Mouse (Mus musculus): ENCODE measurements around the gene Adamtsl5. TPM values are rescaled to one million over a fixed set of nuclear protein-coding genes. Genes with fewer than 3 reads are reported as not detected.
A peak's percentile ranks its signal among the peaks of the same experiment; 100 is the strongest.

Gene Adamtsl5
- total RNA-seq, 1 experiment from 2014 or later: 0.40 TPM

DNA sequence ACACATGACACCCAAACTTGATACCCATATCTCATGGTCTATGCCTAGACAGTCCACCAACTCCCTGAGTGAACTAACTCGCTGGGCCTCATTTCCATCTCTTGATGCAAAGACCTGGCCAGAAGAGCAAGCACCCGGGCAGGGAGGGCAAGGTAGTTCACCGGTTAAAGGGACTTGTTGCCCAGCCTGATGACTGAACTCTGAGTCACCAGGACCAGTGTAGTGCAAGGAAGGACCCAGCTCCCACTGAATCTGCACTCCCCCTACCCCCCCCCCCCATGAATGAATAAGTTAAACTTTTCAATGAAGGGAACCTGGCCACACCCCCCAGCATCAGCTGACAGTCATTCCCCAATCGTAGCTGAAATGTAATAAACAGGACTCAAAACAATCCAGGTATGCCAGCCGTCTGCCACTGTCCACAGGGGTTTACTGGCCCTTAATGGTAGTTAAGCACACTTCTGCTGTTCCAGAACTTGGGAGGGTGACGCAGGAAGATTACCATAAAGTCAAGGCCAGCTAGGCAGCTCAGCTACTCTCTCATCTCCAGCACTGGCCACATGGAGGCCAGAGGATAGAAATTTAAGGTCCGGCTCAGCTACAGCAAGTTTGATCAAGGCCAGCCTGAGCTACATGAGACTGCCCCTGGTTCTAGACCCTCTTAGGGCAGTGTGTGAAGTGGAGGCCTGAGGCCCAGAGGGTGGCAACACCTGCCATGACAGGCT lies 34.6 kb upstream of the Adamtsl5 start:
- no peak for ATAC-seq (replicated peaks in 1 of 2; ENCODE audit: insufficient read depth in 1 of 2, low FRiP score in 2 of 2, low TSS enrichment in 1 of 2, low read depth in 1 of 2, poor library complexity in 2 of 2, severe bottlenecking in 2 of 2)

DNA sequence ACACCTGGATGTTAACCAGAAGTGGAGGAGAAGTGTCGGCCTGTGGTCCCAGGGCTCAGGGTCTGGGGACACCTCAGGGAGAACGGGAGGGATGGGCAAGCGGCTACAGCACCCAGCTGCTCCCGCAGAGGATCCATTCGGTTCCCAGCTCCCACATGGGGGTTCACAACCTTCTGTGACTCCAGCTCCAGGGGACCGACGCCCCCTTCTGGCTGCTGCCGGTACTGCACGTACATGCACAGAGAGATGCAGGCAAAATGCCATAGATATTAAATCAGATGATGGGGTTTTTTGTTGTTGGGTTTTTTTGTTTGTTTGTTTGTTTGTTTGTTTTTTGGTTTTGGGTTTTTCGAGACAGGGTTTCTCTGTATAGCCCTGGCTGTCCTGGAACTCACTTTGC lies 29.5 kb upstream of the Adamtsl5 start:
- no peak for ATAC-seq (replicated peaks in 1 of 2; ENCODE audit: insufficient read depth in 1 of 2, low FRiP score in 2 of 2, low TSS enrichment in 1 of 2, low read depth in 1 of 2, poor library complexity in 2 of 2, severe bottlenecking in 2 of 2)

DNA sequence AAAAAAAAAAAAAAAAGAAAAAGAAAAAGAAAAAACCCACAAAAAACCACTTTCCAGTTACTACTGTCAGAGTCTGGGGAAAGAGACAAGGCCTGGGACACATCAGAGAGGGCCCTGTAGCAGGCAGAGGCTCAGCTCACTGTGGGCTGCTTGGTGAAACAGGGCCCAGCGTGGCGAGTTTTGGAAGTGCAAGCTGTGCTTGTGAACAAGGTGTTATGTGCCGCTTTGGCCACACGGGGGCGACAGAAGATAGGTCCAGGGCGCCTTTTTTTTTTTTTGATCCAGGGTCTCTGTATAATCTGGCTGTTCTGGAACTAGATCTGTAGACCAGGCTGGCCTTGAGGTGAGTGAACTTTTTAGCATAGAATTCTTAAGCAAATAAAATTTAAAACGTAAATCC lies 27.9 kb upstream of the Adamtsl5 start:
- peak; percentile 78 to 80 for ATAC-seq (replicated peaks in 1 of 2; ENCODE audit: insufficient read depth in 1 of 2, low FRiP score in 2 of 2, low TSS enrichment in 1 of 2, low read depth in 1 of 2, poor library complexity in 2 of 2, severe bottlenecking in 2 of 2)

DNA sequence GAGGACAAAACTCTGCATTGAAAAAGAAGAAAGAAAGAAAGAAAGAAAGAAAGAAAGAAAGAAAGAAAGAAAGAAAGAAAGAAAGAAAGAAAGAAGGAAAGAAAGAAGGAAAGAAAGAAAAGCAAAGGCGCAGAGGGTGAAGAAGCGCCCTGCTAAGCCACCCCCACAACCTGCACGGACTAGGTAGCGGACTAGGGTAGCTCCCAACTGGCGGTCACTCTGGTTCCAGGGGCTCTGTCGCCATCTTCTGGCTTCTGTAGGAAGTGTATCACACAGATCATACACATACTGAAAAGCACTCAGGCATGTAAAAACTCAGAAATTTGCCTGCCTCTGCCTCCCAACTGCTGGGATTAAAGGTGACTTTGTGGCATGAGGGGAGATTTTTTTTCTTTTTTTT lies 25.9 kb upstream of the Adamtsl5 start:
- peak; percentile 15 to 37; a peak in 1 of 4 replicates for ATAC-seq (replicated peaks in 1 of 2; ENCODE audit: insufficient read depth in 1 of 2, low FRiP score in 2 of 2, low TSS enrichment in 1 of 2, low read depth in 1 of 2, poor library complexity in 2 of 2, severe bottlenecking in 2 of 2)

DNA sequence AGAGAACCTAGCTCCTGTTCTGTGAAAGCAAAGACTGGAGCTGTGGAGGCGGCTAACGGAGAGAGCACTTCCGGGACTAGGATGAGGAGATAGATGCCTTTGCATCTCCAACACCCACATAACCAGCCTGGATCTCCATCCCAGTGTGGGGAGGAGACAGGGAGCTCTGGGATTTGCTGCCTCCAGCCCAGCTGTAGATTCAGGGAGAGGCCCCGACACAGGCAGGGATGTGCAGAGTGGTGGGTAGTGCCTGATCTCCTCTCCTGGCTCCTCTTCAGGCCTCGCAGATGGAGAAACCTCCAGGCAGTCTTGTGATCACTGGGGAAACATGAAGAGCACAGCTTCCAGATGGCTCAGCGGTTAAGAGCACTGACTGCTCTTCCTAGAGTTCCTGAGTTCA lies 24.5 kb upstream of the Adamtsl5 start:
- ATAC-seq (replicated peaks in 1 of 2; ENCODE audit: insufficient read depth in 1 of 2, low FRiP score in 2 of 2, low TSS enrichment in 1 of 2, low read depth in 1 of 2, poor library complexity in 2 of 2, severe bottlenecking in 2 of 2): no peak

DNA sequence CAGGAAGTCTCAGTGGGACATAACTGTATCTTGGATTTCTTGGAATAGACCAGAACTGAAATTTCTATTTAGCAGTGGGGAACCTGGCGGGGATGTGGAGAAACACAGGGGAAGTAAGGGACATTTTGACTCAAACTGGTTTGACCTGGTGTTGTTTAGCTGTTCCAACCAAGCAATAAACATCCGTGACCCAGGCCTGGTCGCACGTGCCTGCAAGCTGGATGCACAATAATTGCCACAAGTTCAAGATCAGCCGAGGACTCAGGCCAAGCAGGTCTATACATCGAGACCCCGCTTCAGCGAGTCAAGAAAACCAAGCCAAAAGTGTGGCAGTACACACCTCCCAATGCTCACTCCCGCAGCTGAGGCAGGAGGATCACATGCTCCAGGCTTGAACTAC lies 23.8 kb upstream of the Adamtsl5 start:
- no peak for ATAC-seq (replicated peaks in 1 of 2; ENCODE audit: insufficient read depth in 1 of 2, low FRiP score in 2 of 2, low TSS enrichment in 1 of 2, low read depth in 1 of 2, poor library complexity in 2 of 2, severe bottlenecking in 2 of 2)

DNA sequence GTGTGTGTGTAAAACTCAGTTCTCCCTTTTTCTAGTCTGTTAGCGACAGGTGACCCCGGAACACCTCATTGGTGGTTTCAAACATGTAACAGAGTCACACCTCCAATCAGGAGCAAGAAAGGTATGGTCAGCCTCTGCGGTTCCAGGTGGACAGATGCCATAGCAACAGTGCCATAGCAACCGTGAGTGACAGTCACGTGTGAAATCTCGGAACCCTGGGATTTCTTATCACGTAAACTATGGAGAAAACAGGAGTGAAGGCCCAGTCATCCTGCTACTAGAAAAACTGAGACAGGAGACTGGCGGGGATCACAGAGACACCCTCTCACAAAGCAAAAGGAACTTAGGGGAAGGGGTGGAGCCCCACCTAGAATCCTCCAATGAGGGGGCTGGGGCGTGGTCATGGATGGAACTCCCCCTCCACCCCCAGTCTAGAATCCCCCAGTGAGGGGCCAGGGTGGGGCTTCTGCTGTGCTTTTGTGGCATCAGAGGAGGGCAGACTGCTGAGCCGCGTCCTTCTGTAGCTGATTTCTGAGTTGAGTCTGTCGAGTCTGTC lies 23.3 kb upstream of the Adamtsl5 start:
- ATAC-seq (replicated peaks in 1 of 2; ENCODE audit: insufficient read depth in 1 of 2, low FRiP score in 2 of 2, low TSS enrichment in 1 of 2, low read depth in 1 of 2, poor library complexity in 2 of 2, severe bottlenecking in 2 of 2): peak; percentile 25 to 59

DNA sequence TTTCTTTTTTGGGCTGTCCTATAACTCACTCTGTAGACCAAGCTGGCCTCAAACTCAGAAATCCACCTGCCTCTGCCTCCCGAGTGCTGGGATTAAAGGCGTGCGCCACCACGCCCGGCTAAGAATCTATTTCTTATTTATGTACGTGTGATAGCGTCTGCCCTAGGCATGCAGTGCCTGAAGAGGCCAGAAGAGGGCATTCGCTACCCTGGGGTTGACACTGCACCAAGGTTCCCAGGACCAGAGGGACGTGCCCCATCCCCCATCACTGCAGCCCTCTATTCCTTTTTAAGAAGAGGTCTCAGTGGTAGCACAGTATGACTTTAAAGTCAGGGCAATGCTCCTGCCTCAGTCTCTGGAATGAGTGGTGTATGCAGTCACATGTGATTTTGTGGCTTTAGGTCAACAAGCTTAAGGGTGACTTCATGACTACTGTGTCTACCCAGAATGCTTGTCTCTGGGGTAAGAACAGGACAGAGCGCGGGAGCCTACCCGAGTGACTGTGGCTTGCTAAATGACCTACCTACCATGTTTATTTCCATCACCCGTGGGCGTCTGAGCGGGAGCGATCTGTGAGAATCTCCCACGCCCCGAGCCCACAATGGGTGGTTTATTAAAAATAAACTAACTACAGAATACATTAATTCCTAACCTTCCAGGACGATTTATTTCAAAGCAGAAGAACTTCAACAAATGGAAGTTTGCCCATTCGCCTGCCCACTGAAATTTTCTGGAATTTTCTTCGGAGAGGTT lies 22.0 kb upstream of the Adamtsl5 start:
- ATAC-seq (replicated peaks in 1 of 2; ENCODE audit: insufficient read depth in 1 of 2, low FRiP score in 2 of 2, low TSS enrichment in 1 of 2, low read depth in 1 of 2, poor library complexity in 2 of 2, severe bottlenecking in 2 of 2): no peak

DNA sequence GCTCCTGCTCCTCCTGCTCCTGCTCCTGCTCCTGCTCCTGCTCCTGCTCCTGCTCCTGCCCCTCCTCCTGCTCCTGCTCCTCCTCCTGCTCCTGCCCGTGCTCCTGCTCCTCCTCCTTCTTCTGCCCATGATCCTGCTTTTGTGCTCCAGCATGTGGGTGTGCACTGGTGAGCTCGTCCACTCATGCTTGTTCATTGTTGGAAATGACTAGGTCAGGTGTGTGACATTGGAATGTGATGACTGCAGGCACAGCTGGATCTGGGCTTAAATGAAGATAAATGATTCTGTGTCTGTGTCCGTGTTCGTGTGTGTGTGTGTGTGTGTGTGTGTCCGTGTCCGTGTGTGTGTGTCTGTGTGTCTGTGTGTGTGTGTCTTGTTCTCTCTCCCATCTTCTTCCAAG lies 20.2 kb upstream of the Adamtsl5 start:
- ATAC-seq (replicated peaks in 1 of 2; ENCODE audit: insufficient read depth in 1 of 2, low FRiP score in 2 of 2, low TSS enrichment in 1 of 2, low read depth in 1 of 2, poor library complexity in 2 of 2, severe bottlenecking in 2 of 2): no peak

DNA sequence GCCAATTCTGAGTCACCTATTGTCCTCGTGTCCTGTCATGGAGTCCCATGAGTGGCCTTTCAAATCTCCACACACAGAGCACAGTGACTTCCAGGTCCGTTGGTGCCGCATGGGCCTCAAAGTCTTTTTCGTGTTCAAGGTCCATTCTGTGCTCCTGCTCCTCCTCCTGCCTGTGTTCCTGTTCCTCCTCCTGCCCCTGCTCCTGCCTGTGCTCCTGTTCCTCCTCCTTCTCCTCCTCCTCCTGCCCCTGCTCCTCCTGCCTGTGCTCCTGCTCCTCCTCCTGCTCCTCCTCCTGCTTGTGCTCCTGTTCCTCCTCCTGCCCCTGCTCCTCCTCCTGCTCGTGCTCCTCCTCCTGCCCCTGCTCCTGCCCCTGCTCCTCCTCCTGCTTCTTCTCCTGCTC lies 19.7 kb upstream of the Adamtsl5 start:
- ATAC-seq (replicated peaks in 1 of 2; ENCODE audit: insufficient read depth in 1 of 2, low FRiP score in 2 of 2, low TSS enrichment in 1 of 2, low read depth in 1 of 2, poor library complexity in 2 of 2, severe bottlenecking in 2 of 2): no peak

DNA sequence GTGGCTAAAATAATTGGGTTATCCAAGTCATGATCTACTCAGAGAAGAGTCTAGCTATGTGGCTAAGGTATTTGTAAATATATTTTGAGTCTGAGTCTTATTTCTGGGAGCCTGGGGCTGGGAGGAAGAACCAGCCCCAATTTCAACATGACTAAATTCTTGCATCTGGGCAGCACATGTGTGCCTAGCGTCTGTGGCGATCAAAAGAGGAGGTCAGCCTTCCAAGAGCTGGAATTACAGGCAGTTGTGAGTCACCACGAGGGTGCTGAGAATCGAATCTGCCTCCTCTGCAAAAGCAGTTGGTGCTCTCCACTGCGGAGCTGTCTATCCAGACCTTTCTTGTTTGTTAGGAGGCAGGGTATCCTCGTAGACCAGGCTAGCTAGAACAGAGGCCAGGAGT lies 17.5 kb upstream of the Adamtsl5 start:
- no peak for ATAC-seq (replicated peaks in 1 of 2; ENCODE audit: insufficient read depth in 1 of 2, low FRiP score in 2 of 2, low TSS enrichment in 1 of 2, low read depth in 1 of 2, poor library complexity in 2 of 2, severe bottlenecking in 2 of 2)

DNA sequence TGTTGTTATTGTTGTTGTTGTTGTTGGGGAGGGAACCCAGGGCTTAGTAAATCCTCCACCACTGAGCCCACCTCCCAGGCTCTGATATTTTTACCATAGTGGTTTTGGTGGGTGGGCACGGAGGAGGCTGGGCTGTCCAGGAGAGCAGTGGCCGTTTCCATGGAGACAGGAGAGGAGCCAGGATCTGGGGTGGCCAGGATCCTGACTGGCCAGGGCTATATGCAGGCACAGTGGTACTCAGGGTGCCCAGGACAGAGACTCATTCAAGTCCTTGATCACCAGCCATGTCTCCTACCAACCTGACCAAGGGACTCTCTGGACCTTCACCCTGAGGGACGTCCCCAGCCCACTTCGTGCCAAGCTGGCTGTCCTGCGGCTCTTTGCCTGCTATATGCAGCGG lies 15.5 kb upstream of the Adamtsl5 start:
- no peak for ATAC-seq (replicated peaks in 1 of 2; ENCODE audit: insufficient read depth in 1 of 2, low FRiP score in 2 of 2, low TSS enrichment in 1 of 2, low read depth in 1 of 2, poor library complexity in 2 of 2, severe bottlenecking in 2 of 2)

DNA sequence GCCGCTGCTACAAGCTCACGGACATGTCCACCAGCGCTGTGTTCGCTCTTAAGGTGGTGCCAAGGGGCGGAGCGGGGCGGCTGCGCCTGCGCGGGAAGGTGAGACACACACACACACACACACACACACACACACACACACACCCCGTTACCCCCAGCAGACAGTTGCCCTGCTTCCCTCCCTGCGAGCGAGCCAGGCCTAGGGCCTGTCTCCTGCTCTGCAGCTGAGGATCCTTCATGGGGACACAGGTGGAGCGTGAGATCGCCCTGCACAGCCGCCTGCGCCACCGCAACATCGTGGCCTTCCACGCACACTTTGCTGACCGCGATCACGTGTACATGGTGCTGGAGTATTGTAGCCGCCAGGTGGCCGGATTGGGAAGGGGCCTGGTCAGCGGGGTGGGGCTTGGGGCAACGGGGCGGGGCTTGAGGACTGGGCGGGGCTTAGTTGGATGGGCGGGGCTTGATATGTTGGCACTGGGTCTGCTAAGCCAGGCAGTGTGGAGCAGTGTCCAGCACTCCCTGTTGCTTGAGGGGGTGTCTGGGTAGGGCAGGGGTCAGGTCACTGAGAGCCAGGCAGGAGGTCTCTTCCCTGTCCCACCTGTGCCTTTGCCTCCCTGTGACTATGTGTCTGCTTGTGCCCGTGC lies 9.9 kb upstream of the Adamtsl5 start:
- peak in 1 of 2 experiments; percentile 29; a peak in 1 of 4 replicates for ATAC-seq (replicated peaks in 1 of 2; ENCODE audit: insufficient read depth in 1 of 2, low FRiP score in 2 of 2, low TSS enrichment in 1 of 2, low read depth in 1 of 2, poor library complexity in 2 of 2, severe bottlenecking in 2 of 2)

DNA sequence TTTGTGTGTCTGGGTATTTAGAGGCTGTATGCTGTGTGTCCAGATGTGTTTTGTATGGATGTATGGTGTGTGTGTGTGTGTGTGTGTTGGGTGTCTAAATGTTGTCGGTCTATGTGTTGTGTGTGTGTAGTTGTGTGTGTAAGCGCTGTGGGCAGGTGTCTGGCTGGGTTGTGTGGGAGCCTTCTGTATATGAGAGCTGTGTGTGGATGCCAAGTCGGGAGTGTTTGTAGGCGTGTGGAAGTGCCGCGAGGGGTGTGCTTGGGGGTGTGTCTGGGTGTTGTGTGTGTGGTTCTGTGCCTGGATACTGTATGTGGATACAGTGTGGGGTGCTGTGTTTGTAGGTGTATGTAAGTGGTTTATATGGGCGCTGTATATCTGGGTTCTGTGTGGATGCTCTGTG lies 9.1 kb upstream of the Adamtsl5 start:
- ATAC-seq (replicated peaks in 1 of 2; ENCODE audit: insufficient read depth in 1 of 2, low FRiP score in 2 of 2, low TSS enrichment in 1 of 2, low read depth in 1 of 2, poor library complexity in 2 of 2, severe bottlenecking in 2 of 2): no peak

DNA sequence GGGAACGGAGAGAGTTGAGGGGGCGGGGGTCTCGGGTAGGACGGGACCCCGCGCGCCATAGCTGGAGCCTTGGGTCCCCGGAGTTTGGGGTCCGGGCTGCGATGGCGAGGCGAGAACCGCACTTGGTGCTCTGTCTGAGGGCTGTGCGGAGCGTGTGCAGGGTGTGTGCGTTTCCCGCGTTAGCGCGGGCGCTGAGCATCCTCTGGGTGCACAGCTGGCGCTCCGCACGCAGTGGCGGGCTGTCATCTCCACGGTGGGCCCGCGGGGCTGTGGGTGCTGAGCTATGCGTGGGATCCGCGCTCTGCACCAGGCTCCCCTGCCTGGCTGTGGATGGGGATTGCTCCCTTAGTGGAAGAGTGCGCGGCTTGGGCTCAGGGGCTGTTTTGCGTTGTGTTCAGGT lies 8.5 kb upstream of the Adamtsl5 start:
- no peak for ATAC-seq (replicated peaks in 1 of 2; ENCODE audit: insufficient read depth in 1 of 2, low FRiP score in 2 of 2, low TSS enrichment in 1 of 2, low read depth in 1 of 2, poor library complexity in 2 of 2, severe bottlenecking in 2 of 2)

DNA sequence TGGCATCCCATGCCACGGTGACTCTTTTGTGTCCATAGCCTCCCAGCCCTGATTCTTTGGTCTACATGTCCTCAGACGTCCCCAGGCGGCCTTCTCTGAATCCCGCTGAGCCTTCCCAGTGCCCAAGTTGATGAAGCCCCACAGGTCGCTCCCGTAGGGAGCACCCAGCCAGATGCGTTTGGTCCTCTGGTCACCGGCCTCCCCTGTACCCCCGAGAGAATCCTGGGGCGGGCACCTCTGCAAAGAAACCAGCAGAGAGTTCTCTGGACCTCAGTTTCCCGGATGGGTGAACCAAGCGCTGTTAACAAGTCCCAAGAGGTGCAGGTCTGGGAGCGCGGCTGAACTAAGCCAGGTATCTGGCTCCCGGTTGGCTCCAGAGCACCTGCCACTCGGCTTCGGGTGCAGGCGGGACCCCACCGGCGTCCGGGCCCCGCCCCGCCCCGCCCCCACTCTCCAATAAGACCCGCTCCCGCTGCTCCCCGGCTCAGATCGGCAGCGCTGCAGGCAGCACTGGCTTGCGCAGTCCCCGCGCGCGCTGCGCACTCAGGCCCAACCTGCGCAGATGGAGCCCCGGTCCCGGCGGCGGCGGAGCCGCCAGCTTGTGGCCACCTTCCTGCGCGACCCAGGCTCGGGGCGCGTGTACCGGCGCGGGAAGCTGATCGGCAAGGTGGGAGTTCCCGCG lies 7.9 kb upstream of the Adamtsl5 start, which contains the start of gene Plk5:
TSS of gene Plk5 (plus strand) at position 459 of the 682 bp plus-strand sequence.
- ATAC-seq (replicated peaks in 1 of 2; ENCODE audit: insufficient read depth in 1 of 2, low FRiP score in 2 of 2, low TSS enrichment in 1 of 2, low read depth in 1 of 2, poor library complexity in 2 of 2, severe bottlenecking in 2 of 2): no peak

DNA sequence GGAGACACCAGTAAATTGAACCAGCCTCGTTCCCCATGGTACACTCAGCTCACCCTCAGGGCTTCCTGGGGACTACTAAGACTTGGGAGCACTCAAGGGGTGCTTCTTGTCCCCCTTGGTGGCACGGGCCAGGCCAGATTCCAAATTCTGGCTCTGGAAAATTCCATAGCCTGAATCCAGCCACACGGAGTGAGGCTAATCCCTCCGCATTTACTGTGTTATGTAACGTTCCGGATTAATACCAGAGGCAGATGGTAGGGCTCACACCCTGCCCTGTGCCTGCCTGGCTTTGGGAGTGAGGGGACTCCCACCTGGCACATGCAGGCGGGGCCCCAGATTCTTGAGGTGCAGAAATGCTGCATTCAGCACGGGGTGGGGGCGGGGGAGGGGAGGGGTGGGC lies 7.2 kb upstream of the Adamtsl5 start:
- no peak for ATAC-seq (replicated peaks in 1 of 2; ENCODE audit: insufficient read depth in 1 of 2, low FRiP score in 2 of 2, low TSS enrichment in 1 of 2, low read depth in 1 of 2, poor library complexity in 2 of 2, severe bottlenecking in 2 of 2)

DNA sequence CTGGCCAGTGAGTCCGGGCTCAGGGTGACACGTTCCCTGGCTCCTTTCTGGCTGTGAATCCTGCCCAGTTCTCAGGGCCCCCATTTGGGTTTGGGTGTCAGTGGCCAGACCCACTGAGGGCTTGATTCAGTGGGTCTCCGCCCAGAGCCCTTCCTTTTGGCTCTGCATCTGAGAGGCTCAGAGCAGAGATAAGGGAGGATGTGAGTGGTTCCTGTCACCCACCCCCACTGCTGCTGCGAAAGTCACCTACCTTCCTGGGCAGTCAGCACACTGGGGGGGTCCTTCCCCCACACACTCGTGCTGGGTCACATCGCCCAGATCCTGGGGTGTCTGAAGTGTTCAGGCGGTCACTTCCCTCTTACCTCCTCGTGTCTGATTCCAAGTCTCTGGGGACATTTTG lies 4.5 kb upstream of the Adamtsl5 start:
- ATAC-seq (replicated peaks in 1 of 2; ENCODE audit: insufficient read depth in 1 of 2, low FRiP score in 2 of 2, low TSS enrichment in 1 of 2, low read depth in 1 of 2, poor library complexity in 2 of 2, severe bottlenecking in 2 of 2): no peak
